Mouse (Mus musculus): Measurements from ENCODE around the gene Recql. TPM values are rescaled to one million over a fixed set of nuclear protein-coding genes. Genes with fewer than 3 reads are reported as not detected.

Gene Recql
- total and polyA plus RNA-seq, 2 experiments from 2014 or later = 16.6 to 25.4 TPM

DNA sequence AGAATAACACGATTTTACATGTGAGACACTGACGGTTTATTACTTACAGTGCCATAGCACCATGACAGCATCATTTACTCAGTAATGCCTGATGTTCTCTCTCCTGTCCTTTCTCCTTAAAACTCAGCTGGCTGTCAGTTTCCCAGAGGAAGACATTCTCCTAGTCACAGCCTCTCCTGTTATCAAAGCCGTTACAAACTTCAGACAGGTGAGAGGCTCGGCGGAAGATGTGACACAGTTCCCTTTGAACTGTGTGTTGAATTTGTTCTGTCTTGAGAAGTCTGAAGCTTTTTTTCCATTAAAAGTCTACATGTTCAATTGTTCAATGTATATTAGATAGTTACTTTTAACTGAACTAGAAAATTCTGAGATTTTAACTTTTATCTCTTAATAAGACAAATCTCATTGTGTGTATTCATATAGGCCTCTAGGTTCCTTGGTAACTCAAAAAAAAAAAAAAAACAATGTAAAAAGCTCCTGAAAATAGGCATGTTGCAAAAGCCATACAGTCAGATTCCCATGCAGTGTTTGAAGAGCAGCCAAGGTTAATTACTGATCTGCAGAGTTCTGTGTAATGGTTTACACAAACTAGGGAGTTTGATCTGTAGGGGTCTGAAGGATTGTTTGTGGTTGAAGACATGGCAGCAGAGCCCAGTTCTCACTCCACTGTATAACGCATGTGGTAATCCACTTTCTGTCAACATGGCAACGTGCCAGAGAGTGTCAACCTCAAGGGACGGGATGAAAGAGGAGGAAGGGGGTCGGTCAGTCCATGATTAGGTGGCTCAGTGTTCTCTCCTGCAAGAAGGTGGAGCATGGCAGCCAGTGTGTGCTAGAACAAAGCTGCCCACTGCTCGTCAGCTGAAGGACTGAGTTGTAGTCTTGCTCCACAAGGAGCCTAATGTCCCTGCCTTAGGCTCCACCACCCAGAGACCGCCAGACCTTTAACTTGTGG is 39.2 kb downstream of the Recql start:
- 76% methylated on average over 11 of the region's 11 CpGs for WGBS
- Histone ChIP-seq H3K4me1 (ENCODE audit: insufficient read depth, low read length) (no peaks in the 10 kb centered on the region; the same call in 1 of the 2 replicates), H3K4me3 (ENCODE audit: low read length) (no peak overlapping the region), H3K27me3 (ENCODE audit: insufficient read depth, low read length) (no peaks in the 10 kb centered on the region), H3K27ac (no peak overlapping the region), H3K36me3 (ENCODE audit: insufficient read depth, low read length) (peaks cover 29% of the 10 kb centered on the region; the same call in 1 of the 2 replicates), H3K9ac (replicated peaks; ENCODE audit: low read length) (no peak overlapping the region), H3K9me3 (ENCODE audit: low read length) (no peaks in the 10 kb centered on the region), H3K4me2 (ENCODE audit: low read depth, low read length) (no peak overlapping the region)
- no peak for TF ChIP-seq CTCF (IDR thresholded peaks at IDR 0.05; ENCODE audit: low read depth)
- no peak for ATAC-seq
- DNase-seq (ENCODE audit: low spot score) = no peak

DNA sequence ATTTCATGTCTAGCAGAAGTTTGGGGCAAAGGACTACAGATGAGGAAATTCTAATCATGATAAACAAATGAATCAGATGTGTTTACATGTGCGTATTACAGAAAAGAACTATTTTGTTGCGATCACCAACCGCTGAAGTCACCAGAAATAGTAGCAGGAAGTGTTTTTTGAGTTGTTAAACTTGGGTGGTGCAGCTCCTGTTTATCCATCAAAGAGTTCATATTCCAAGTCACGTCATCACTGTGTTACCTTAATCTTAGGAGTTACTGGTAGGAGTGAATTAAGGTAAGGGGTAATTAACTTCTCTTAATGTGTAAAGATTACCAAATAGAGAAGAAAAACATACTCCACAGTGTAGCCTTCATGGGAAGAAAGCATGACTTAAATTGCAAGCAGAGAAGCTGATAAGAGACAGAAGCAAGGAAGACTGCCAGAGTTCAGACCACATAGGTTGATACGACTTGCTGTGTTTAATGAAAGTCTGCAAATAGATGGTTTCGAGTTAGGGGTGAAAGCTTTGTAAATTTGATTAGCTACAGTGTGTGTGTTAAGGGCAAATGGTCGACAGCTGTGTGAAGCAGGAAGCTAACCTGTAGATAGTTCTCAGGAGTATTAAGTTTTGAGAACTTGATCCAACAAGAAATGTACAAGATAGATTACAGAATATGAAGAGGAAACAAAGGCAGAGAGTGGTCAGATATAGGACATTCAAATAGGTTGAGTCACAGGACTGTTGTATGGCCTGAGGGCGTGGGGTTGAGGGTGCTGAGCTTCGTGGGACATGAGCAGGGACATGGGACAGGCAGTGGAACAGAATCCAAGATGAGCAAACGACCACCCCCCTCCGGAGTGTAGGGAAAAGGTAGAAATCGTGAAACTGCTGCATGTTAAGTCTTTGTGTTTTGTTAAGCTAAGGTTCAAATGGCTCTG is 40.4 kb downstream of the Recql start:
- ATAC-seq (no peak), DNase-seq (ENCODE audit: low spot score) (no peak)
- H3K4me2 ChIP-seq (ENCODE audit: low read depth, low read length) = peak overlapping the region; percentile 64
- no peaks in the 10 kb centered on the region for H3K27me3 ChIP-seq (ENCODE audit: insufficient read depth, low read length)
- H3K36me3 ChIP-seq (ENCODE audit: insufficient read depth, low read length) = peaks cover 21% of the 10 kb centered on the region; the same call in 1 of the 2 replicates
- 56% methylated on average over 12 of the region's 12 CpGs for WGBS
- H3K9ac ChIP-seq (replicated peaks; ENCODE audit: low read length) = peak overlapping the region; percentile 62
- no peak for TF ChIP-seq CTCF (IDR thresholded peaks at IDR 0.05; ENCODE audit: low read depth)
- H3K4me1 ChIP-seq (ENCODE audit: insufficient read depth, low read length) = no peaks in the 10 kb centered on the region; the same call in 1 of the 2 replicates
- H3K27ac ChIP-seq = no peak overlapping the region
- peak overlapping the region; percentile 82 for H3K4me3 ChIP-seq (ENCODE audit: low read length)
- H3K9me3 ChIP-seq (ENCODE audit: low read length) = no peaks in the 10 kb centered on the region

DNA sequence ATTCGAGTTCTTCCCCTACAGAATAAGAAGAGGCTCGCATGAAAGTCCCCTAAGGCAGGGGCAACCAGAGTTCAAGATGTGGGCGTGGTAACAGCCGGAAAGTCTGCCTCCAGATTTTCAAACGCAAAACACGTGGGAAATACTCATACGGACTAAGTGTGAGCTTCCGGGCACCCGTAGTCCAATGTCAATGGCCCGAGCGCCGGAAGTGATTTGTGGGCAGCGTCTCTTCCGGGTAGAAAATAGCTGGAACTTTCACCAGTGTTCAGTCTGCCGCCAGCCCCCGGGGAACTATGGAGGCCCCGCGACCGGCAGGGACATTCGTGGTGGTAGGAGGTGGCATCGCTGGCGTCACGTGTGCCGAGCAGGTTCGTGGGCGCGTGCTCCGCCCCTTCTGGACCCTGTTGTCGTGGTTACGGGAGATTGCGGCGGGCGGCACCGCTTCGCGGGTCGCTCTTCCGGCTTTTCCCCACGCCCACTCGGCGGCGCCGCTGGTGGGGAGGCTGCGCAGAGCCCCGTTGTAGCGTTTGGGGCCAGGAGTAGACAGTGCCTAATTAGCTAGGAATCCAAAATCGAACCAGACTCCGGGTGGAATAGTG is 41.3 kb downstream of the Recql start, which contains the start of gene Pyroxd1:
TSS of gene Pyroxd1 (plus strand) at position 215 of the 599 bp plus-strand sequence.
- Histone ChIP-seq H3K9ac (replicated peaks; ENCODE audit: low read length) (peak within 1 kb of the TSS; percentile 62), H3K4me3 (ENCODE audit: low read length) (peak within 1 kb of the TSS; percentile 82), H3K27me3 (ENCODE audit: insufficient read depth, low read length) (no peaks in the 10 kb centered on the region), H3K4me1 (ENCODE audit: insufficient read depth, low read length) (no peaks in the 10 kb centered on the region; the same call in 1 of the 2 replicates), H3K4me2 (ENCODE audit: low read depth, low read length) (peak within 1 kb of the TSS; percentile 64), H3K9me3 (ENCODE audit: low read length) (no peaks in the 10 kb centered on the region), H3K36me3 (ENCODE audit: insufficient read depth, low read length) (peaks cover 15% of the 10 kb centered on the region; the same call in 1 of the 2 replicates), H3K27ac (peak within 1 kb of the TSS; percentile 71)
- peak; percentile 8; the same call in 1 of the 2 replicates for TF ChIP-seq CTCF (IDR thresholded peaks at IDR 0.05; ENCODE audit: low read depth)
- ATAC-seq = peak; percentile 94
- WGBS = under 1% methylated on average over 48 of the region's 48 CpGs
- DNase-seq (ENCODE audit: low spot score) = peak; percentile 97

DNA sequence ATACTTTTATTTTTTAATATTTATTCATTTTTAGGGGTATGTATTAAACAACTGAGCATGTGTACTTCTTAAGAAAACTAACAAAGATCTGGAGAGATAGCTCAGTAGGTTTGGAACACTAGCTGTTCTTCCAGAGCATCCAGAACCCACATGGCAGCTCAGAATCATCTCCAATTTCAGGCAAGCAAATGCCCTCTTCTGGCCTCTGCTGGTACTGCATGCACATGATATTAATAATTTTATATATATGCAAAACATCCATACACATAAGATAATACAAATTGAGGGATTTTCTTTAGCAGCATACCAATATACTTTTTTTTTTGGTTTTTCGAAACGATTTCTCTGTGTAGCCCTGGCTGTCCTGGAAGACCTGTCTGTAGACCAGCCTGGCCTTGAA is 43.3 kb downstream of the Recql start:
- H3K27ac ChIP-seq = no peak overlapping the region
- 80% methylated on average over 2 of the region's 2 CpGs for WGBS
- H3K36me3 ChIP-seq (ENCODE audit: insufficient read depth, low read length) = peaks cover 8% of the 10 kb centered on the region; the same call in 1 of the 2 replicates
- peak; percentile 84 for TF ChIP-seq CTCF (IDR thresholded peaks at IDR 0.05; ENCODE audit: low read depth)
- no peak for ATAC-seq
- H3K4me2 ChIP-seq (ENCODE audit: low read depth, low read length) = no peak overlapping the region
- peak; percentile 79 for DNase-seq (ENCODE audit: low spot score)
- no peaks in the 10 kb centered on the region; the same call in 1 of the 2 replicates for H3K4me1 ChIP-seq (ENCODE audit: insufficient read depth, low read length)
- H3K27me3 ChIP-seq (ENCODE audit: insufficient read depth, low read length) = no peaks in the 10 kb centered on the region
- H3K4me3 ChIP-seq (ENCODE audit: low read length) = no peak overlapping the region
- H3K9me3 ChIP-seq (ENCODE audit: low read length) = no peaks in the 10 kb centered on the region
- H3K9ac ChIP-seq (replicated peaks; ENCODE audit: low read length) = no peak overlapping the region

DNA sequence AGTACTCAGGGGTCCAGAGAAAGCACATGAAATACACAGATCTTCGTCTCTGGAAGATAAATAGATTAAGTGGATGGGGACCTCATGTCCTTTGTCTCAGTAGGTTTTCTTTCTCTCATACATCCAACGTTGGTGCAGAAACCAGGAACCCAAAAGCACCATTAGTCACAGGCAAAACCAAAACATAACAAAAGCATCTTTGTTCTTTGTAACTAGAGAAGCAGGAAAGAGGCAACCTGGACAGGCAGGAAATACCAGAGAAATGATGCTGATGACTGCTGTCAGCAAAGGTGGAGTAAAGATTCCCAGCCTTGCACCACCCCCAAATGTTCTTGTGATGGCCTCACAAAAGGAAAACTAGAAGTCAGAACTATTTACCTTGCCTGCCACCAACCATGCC is 47.3 kb downstream of the Recql start:
- Histone ChIP-seq H3K4me1 (ENCODE audit: insufficient read depth, low read length) (no peaks in the 10 kb centered on the region), H3K9ac (replicated peaks; ENCODE audit: low read length) (no peak overlapping the region), H3K36me3 (ENCODE audit: insufficient read depth, low read length) (no peaks in the 10 kb centered on the region), H3K9me3 (ENCODE audit: low read length) (no peaks in the 10 kb centered on the region), H3K4me3 (ENCODE audit: low read length) (no peak overlapping the region), H3K27ac (no peak overlapping the region), H3K27me3 (ENCODE audit: insufficient read depth, low read length) (no peaks in the 10 kb centered on the region), H3K4me2 (ENCODE audit: low read depth, low read length) (no peak overlapping the region)
- WGBS = 57% methylated on average over 2 of the region's 2 CpGs
- no peak for TF ChIP-seq CTCF (IDR thresholded peaks at IDR 0.05; ENCODE audit: low read depth)
- ATAC-seq = no peak
- no peak for DNase-seq (ENCODE audit: low spot score)

DNA sequence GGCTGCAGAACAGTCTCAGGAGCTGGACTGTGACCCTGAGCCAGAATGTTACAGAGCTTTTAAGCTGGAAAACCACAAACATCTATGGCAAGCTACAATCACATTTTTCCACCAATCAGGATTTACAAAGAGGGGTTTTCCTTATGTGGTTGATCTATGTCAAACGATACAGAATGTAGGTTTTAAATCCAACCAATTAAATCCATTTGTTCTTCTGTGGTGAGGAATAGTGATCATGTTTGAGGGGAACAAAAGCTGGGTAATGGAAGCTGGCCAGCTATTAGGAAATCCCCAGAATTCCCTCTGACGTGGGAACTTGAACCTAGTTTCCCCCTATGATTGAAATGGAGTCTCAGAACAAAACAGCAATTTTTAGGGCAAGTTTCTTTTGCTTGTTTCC is 47.9 kb downstream of the Recql start:
- no peak overlapping the region for H3K9ac ChIP-seq (replicated peaks; ENCODE audit: low read length)
- no peaks in the 10 kb centered on the region for H3K36me3 ChIP-seq (ENCODE audit: insufficient read depth, low read length)
- H3K9me3 ChIP-seq (ENCODE audit: low read length) = no peaks in the 10 kb centered on the region
- H3K27ac ChIP-seq = no peak overlapping the region
- DNase-seq (ENCODE audit: low spot score) (no peak), ATAC-seq (no peak)
- H3K4me3 ChIP-seq (ENCODE audit: low read length) = no peak overlapping the region
- H3K4me2 ChIP-seq (ENCODE audit: low read depth, low read length) = no peak overlapping the region
- WGBS = 64% methylated on average over 2 of the region's 2 CpGs
- TF ChIP-seq CTCF (IDR thresholded peaks at IDR 0.05; ENCODE audit: low read depth) = no peak
- no peaks in the 10 kb centered on the region for H3K4me1 ChIP-seq (ENCODE audit: insufficient read depth, low read length)
- H3K27me3 ChIP-seq (ENCODE audit: insufficient read depth, low read length) = no peaks in the 10 kb centered on the region
